Comparison of ENCODE assay signal across 10 mouse cellular contexts in genomic region chr1:182669741-182670140, GRCm38 (mm10).
DNase-seq lines count a peak whose midpoint lies in the region; ATAC-seq and TF ChIP-seq lines count a peak whose summit lies in the region.
"Had no signal": no experiment of that assay in that cellular context is flagged by ENCODE, and none has a peak within 500 bp of the region (broad histone marks: within the 10 kb centered on the region; RNA-seq: fewer than 3 reads in every experiment).

No protein-coding gene starts in this region.

- no peak for TF ChIP-seq CTCF in lung, embryonic 14.5 days (IDR thresholded peaks at IDR 0.05; ENCODE audit: low read depth)

- no peak for ATAC-seq in forebrain, embryonic 15.5 days (replicated peaks)
- ATAC-seq in lung, embryonic 14.5 days (ENCODE audit: insufficient read depth) = peak; percentile 14; the same call in 1 of the 2 replicates
- ATAC-seq in heart, embryonic 16.5 days (replicated peaks; ENCODE audit: extremely low read depth, insufficient read depth, low FRiP score) = no peak

- H3K27me3 ChIP-seq in forebrain, embryonic 10.5 days (ENCODE audit: poor library complexity, severe bottlenecking) = peaks cover 46% of the 10 kb centered on the region
- no peaks in the 10 kb centered on the region for H3K27me3 ChIP-seq in forebrain, embryonic 15.5 days
- H3K27me3 ChIP-seq in lung, embryonic 14.5 days (ENCODE audit: insufficient read depth, low read length) = no peaks in the 10 kb centered on the region
- H3K27me3 ChIP-seq in heart, embryonic 16.5 days (ENCODE audit: control insufficient read depth, insufficient read depth, low read length) = no peaks in the 10 kb centered on the region

- no peaks in the 10 kb centered on the region for H3K36me3 ChIP-seq in forebrain, embryonic 10.5 days (replicated peaks)
- H3K36me3 ChIP-seq in forebrain, embryonic 15.5 days = no peaks in the 10 kb centered on the region
- H3K36me3 ChIP-seq in lung, embryonic 14.5 days (ENCODE audit: insufficient read depth) = no peaks in the 10 kb centered on the region
- no peaks in the 10 kb centered on the region for H3K36me3 ChIP-seq in heart, embryonic 16.5 days (ENCODE audit: control insufficient read depth, insufficient read depth)

- no peak for DNase-seq in forebrain, embryonic 10.5 days (ENCODE audit: extremely low spot score, low spot score)
- peak; percentile 34 for DNase-seq in lung, embryonic 14.5 days
- DNase-seq in lung, postnatal 25 days (ENCODE audit: low spot score) = no peak
- DNase-seq in lung, postnatal 36 days = peak; percentile 33
- DNase-seq in urinary bladder, postnatal 4 days (ENCODE audit: low spot score in 2 of 2) = no peak
- no peak for DNase-seq in thymus, postnatal 0 days (ENCODE audit: low spot score)
- DNase-seq: midbrain, embryonic 14.5 days; right cerebral cortex, postnatal 4 days had no signal

- H3K9ac ChIP-seq in forebrain, embryonic 15.5 days (replicated peaks) = no peak overlapping the region
- H3K9ac ChIP-seq in lung, embryonic 14.5 days = no peak overlapping the region
- H3K9ac ChIP-seq in heart, embryonic 16.5 days (ENCODE audit: low read length) = no peak overlapping the region

- H3K9me3 ChIP-seq in forebrain, embryonic 10.5 days = no peaks in the 10 kb centered on the region; the same call in 1 of the 2 replicates
- H3K9me3 ChIP-seq in forebrain, embryonic 15.5 days = no peaks in the 10 kb centered on the region
- no peaks in the 10 kb centered on the region for H3K9me3 ChIP-seq in lung, embryonic 14.5 days (ENCODE audit: low read depth, low read length)
- H3K9me3 ChIP-seq in heart, embryonic 16.5 days (replicated peaks; ENCODE audit: control insufficient read depth, low read length) = peaks cover 4% of the 10 kb centered on the region

- 91% methylated on average over 11 of the region's 11 CpGs for WGBS in forebrain, embryonic 10.5 days
- WGBS in forebrain, embryonic 15.5 days = 76% methylated on average over 11 of the region's 11 CpGs
- WGBS in lung, embryonic 14.5 days = 66% methylated on average over 11 of the region's 11 CpGs
- 65% methylated on average over 11 of the region's 11 CpGs for WGBS in heart, embryonic 16.5 days

- H3K4me3 ChIP-seq in forebrain, embryonic 10.5 days = no peak overlapping the region
- no peak overlapping the region for H3K4me3 ChIP-seq in forebrain, embryonic 15.5 days
- H3K4me3 ChIP-seq in lung, embryonic 14.5 days (ENCODE audit: low read depth, low read length) = no peak overlapping the region
- H3K4me3 ChIP-seq in heart, embryonic 16.5 days (ENCODE audit: low read length) = no peak overlapping the region

- H3K4me2 ChIP-seq in forebrain, embryonic 15.5 days (replicated peaks) = no peak overlapping the region
- no peak overlapping the region for H3K4me2 ChIP-seq in lung, embryonic 14.5 days
- H3K4me2 ChIP-seq in heart, embryonic 16.5 days (ENCODE audit: low read depth, low read length) = no peak overlapping the region

- H3K27ac ChIP-seq in forebrain, embryonic 10.5 days = peak overlapping the region; percentile 48
- no peak overlapping the region for H3K27ac ChIP-seq in forebrain, embryonic 15.5 days (replicated peaks)
- H3K27ac ChIP-seq in lung, embryonic 14.5 days (ENCODE audit: low read depth) = peak overlapping the region; percentile 79
- peak overlapping the region; percentile 72; the same call in 1 of the 2 replicates for H3K27ac ChIP-seq in heart, embryonic 16.5 days (ENCODE audit: low read length)

- peaks cover 47% of the 10 kb centered on the region for H3K4me1 ChIP-seq in forebrain, embryonic 10.5 days
- peaks cover 4% of the 10 kb centered on the region; the same call in 1 of the 2 replicates for H3K4me1 ChIP-seq in forebrain, embryonic 15.5 days
- H3K4me1 ChIP-seq in lung, embryonic 14.5 days (ENCODE audit: insufficient read depth) = peaks cover 18% of the 10 kb centered on the region
- H3K4me1 ChIP-seq in heart, embryonic 16.5 days (ENCODE audit: control insufficient read depth, insufficient read depth, low read length) = peaks cover 16% of the 10 kb centered on the region

Comparison
In these comparisons a context has a peak if more than half of its experiments do, and no peak if none do; other contexts are left out.
1. DNase-seq: peak in lung, embryonic 14.5 days (single experiment) and lung, postnatal 36 days (single experiment); none in forebrain, embryonic 10.5 days (single experiment), lung, postnatal 25 days (single experiment), urinary bladder, postnatal 4 days (0 of 2) and thymus, postnatal 0 days (single experiment).